Mouse (Mus musculus) hindbrain, embryonic 16.5 days (tissue): Measurements from ENCODE around the gene Mtfr2. TPM values are rescaled to one million over a fixed set of nuclear protein-coding genes. Genes with fewer than 3 reads are reported as not detected.
A peak's percentile ranks its signal among the peaks of the same experiment; 100 is the strongest.

Experiments used
- ATAC-seq: fragments of 200-750 bp; cut with Nextera tagmentation; 2 replicates; pipeline ENCODE4 v1.8.0; 2017; ENCODE audit warnings: moderate TSS enrichment, moderate library complexity
- H3K27ac ChIP-seq: fragments of 300-500 bp; sonication (generic); 2 replicates; pipeline ENCODE4 v1.5.1; 2014; ENCODE audit warnings: low read depth, mild to moderate bottlenecking, control low read depth, low read length, moderate library complexity
- H3K27me3 ChIP-seq: fragments of 300-500 bp; sonication (generic); replicated peaks from 2 replicates; pipeline ENCODE4 v1.6.1; 2014; ENCODE audit warnings: low read length; ENCODE audit not compliant: control insufficient read depth, insufficient read depth
- H3K36me3 ChIP-seq: fragments of 300-500 bp; sonication (generic); 2 replicates; pipeline ENCODE4 v1.6.1; 2014; ENCODE audit warnings: mild to moderate bottlenecking, low read length, moderate library complexity, mixed read lengths; ENCODE audit not compliant: control insufficient read depth, insufficient read depth
- H3K4me1 ChIP-seq: fragments of 300-500 bp; sonication (generic); 2 replicates; pipeline ENCODE4 v1.6.1; 2014; ENCODE audit warnings: low read depth, low read length; ENCODE audit not compliant: control insufficient read depth, insufficient read depth
- H3K4me2 ChIP-seq: fragments of 300-500 bp; sonication (generic); 2 replicates; pipeline ENCODE4 v1.6.1; 2014; ENCODE audit warnings: mild to moderate bottlenecking, low read length, control low read depth, moderate library complexity
- H3K4me3 ChIP-seq: fragments of 300-500 bp; sonication (generic); 2 replicates; pipeline ENCODE4 v1.5.1; 2014; ENCODE audit warnings: mild to moderate bottlenecking, low read length, control low read depth, moderate library complexity
- H3K9ac ChIP-seq: fragments of 300-500 bp; sonication (generic); 2 replicates; pipeline ENCODE4 v1.6.1; 2014; ENCODE audit warnings: low read depth, mild to moderate bottlenecking, control low read depth, low read length, moderate library complexity
- H3K9me3 ChIP-seq: fragments of 300-500 bp; sonication (generic); 2 replicates; pipeline ENCODE4 v1.6.1; 2014; ENCODE audit warnings: mild to moderate bottlenecking, low read length, moderate library complexity; ENCODE audit not compliant: control insufficient read depth
- WGBS: fragments of 180-500 bp; shearing (Covaris S2); extraction: QIAGEN DNeasy Blood & Tissue Kit; methylation state at CpG from one replicate; pipeline ENCODE4 v1.1.7; 2014; 5-methylcytosine and 5-hydroxymethylcytosine counted together
- polyA plus RNA-seq: library from polyadenylated mRNA; unstranded; fragments of >200 nt; fragmentation: Nextera tagmentation; extraction: Ambion mirVana; gene quantifications from 2 replicates; pipeline ENCODE4 v1.2.1, GENCODE M21; 2015

Mtfr2 gene
- 0.61 and 0.96 TPM in 2 replicates for polyA plus RNA-seq

GRCm38 (mm10) chr10:20347285-20348214 lies at the start of gene Mtfr2:
Mtfr2 (plus strand) TSS chr10:20347770.
- Histone ChIP-seq H3K27me3 (no peaks in the 10 kb centered on the region), H3K4me2 (peak within 1 kb of the TSS; percentile 97), H3K36me3 (peaks cover 19% of the 10 kb centered on the region), H3K27ac (no peak within 1 kb of the TSS), H3K4me1 (peaks cover 5% of the 10 kb centered on the region), H3K9me3 (no peaks in the 10 kb centered on the region), H3K9ac (peak within 1 kb of the TSS; percentile 54), H3K4me3 (peak within 1 kb of the TSS; percentile 57)
- peak; percentile 97 for ATAC-seq
- 2% methylated on average over 57 of the region's 58 CpGs for WGBS

- Histone ChIP-seq H3K9ac (no peak overlapping the region), H3K4me1 (no peaks in the 10 kb centered on the region), H3K4me2 (no peak overlapping the region), H3K9me3 (no peaks in the 10 kb centered on the region), H3K27me3 (no peaks in the 10 kb centered on the region), H3K4me3 (no peak overlapping the region), H3K36me3 (no peaks in the 10 kb centered on the region), H3K27ac (no peak overlapping the region)
- ATAC-seq: no peak
- WGBS: 48% methylated on average over 3 of the region's 3 CpGs
These were observed 49.2 kb upstream of the Mtfr2 start for GRCm38 (mm10) chr10:20298152-20298920.

- H3K4me3 ChIP-seq: no peak overlapping the region
- no peaks in the 10 kb centered on the region for H3K27me3 ChIP-seq
- H3K27ac ChIP-seq: no peak overlapping the region
- no peaks in the 10 kb centered on the region for H3K4me1 ChIP-seq
- no peak overlapping the region for H3K9ac ChIP-seq
- 77% methylated on average over 5 of the region's 5 CpGs for WGBS
- H3K36me3 ChIP-seq: no peaks in the 10 kb centered on the region
- no peak for ATAC-seq
- no peaks in the 10 kb centered on the region for H3K9me3 ChIP-seq
- H3K4me2 ChIP-seq: no peak overlapping the region
These were observed 48.5 kb upstream of the Mtfr2 start for GRCm38 (mm10) chr10:20299114-20299513.

- Histone ChIP-seq H3K4me1 (peaks cover 17% of the 10 kb centered on the region), H3K27ac (peak overlapping the region; percentile 100), H3K4me2 (peak overlapping the region; percentile 86), H3K36me3 (no peaks in the 10 kb centered on the region), H3K27me3 (no peaks in the 10 kb centered on the region), H3K9ac (peak overlapping the region; percentile 87), H3K9me3 (no peaks in the 10 kb centered on the region), H3K4me3 (peak overlapping the region; percentile 75)
- 43% methylated on average over 11 of the region's 11 CpGs for WGBS
- no peak for ATAC-seq
These were observed 36.4 kb upstream of the Mtfr2 start for GRCm38 (mm10) chr10:20310969-20311769.

- WGBS: 0% methylated on average over 83 of the region's 84 CpGs
- no peaks in the 10 kb centered on the region for H3K27me3 ChIP-seq
- peak within 1 kb of the TSS; percentile 87 for H3K9ac ChIP-seq
- H3K4me1 ChIP-seq: peaks cover 17% of the 10 kb centered on the region
- no peaks in the 10 kb centered on the region for H3K9me3 ChIP-seq
- ATAC-seq: peak; percentile 99
- H3K4me2 ChIP-seq: peak within 1 kb of the TSS; percentile 86
- H3K27ac ChIP-seq: peak within 1 kb of the TSS; percentile 100
- H3K36me3 ChIP-seq: no peaks in the 10 kb centered on the region
- peak within 1 kb of the TSS; percentile 75 for H3K4me3 ChIP-seq
These were observed 35.4 kb upstream of the Mtfr2 start, which contains the start of gene Bclaf1 for GRCm38 (mm10) chr10:20311918-20312735. Bclaf1 (plus strand) TSS chr10:20312469.

- peak overlapping the region; percentile 75 for H3K4me3 ChIP-seq
- no peaks in the 10 kb centered on the region for H3K9me3 ChIP-seq
- H3K9ac ChIP-seq: peak overlapping the region; percentile 87
- H3K36me3 ChIP-seq: no peaks in the 10 kb centered on the region
- peak overlapping the region; percentile 100 for H3K27ac ChIP-seq
- peaks cover 17% of the 10 kb centered on the region for H3K4me1 ChIP-seq
- H3K27me3 ChIP-seq: no peaks in the 10 kb centered on the region
- peak; percentile 71 for ATAC-seq
- peak overlapping the region; percentile 71 for H3K4me2 ChIP-seq
- WGBS: 1% methylated on average over 34 of the region's 54 CpGs
These were observed 34.8 kb upstream of the Mtfr2 start for GRCm38 (mm10) chr10:20312736-20313301.

GRCm38 (mm10) chr10:20313447-20313846 lies 34.1 kb upstream of the Mtfr2 start:
- H3K4me2 ChIP-seq: peak overlapping the region; percentile 71
- H3K4me1 ChIP-seq: peaks cover 17% of the 10 kb centered on the region
- WGBS: 44% methylated on average over 13 of the region's 13 CpGs
- no peaks in the 10 kb centered on the region for H3K27me3 ChIP-seq
- H3K9ac ChIP-seq: peak overlapping the region; percentile 87
- no peak overlapping the region for H3K27ac ChIP-seq
- no peaks in the 10 kb centered on the region for H3K36me3 ChIP-seq
- no peaks in the 10 kb centered on the region for H3K9me3 ChIP-seq
- peak overlapping the region; percentile 75 for H3K4me3 ChIP-seq
- no peak for ATAC-seq

GRCm38 (mm10) chr10:20313941-20314340 lies 33.6 kb upstream of the Mtfr2 start:
- peaks cover 17% of the 10 kb centered on the region for H3K4me1 ChIP-seq
- no peaks in the 10 kb centered on the region for H3K9me3 ChIP-seq
- H3K36me3 ChIP-seq: no peaks in the 10 kb centered on the region
- 85% methylated on average over 4 of the region's 4 CpGs for WGBS
- ATAC-seq: no peak
- H3K4me2 ChIP-seq: peak overlapping the region; percentile 24
- H3K27me3 ChIP-seq: no peaks in the 10 kb centered on the region
- H3K9ac ChIP-seq: no peak overlapping the region
- no peak overlapping the region for H3K4me3 ChIP-seq
- no peak overlapping the region for H3K27ac ChIP-seq
